Mouse (Mus musculus): ENCODE data around the gene Pnpla2.
"Not testable (repeated sequence)": the region's sequence is repeated elsewhere in the genome, so short reads cannot be mapped to it uniquely, and the experiment has no call there.

DNA sequence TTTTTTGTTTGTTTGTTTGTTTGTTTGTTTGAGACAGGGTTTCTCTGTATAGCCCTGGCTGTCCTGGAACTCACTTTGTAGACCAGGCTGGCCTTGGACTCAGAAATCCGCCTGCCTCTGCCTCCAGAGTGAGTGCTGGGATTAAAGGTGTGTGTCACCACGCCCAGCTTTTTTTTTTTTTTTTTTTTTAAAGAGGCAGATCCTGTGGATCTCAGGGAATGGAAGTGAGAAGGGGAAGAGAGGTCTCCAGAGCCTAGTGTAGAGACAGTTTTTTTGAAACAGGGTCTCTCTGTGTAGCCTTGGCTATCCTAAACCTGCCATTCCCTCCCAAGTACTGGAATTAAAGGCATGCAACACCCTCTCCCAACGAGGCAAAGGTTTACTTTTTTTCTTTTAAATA is 8.6 kb upstream of the Pnpla2 start:
- not testable (repeated sequence) for TF ChIP-seq CTCF (IDR thresholded peaks at IDR 0.05; ENCODE audit: borderline replicate concordance, insufficient read depth, low read length); POLR2A (IDR thresholded peaks at IDR 0.05; ENCODE audit: low read depth, low read length)
